Mouse (Mus musculus) stomach, embryonic 15.5 days (tissue): ENCODE measurements around the gene St6galnac3. TPM values are rescaled to one million over a fixed set of nuclear protein-coding genes. Genes with fewer than 3 reads are reported as not detected.
"Not testable (repeated sequence)": the region's sequence is repeated elsewhere in the genome, so short reads cannot be mapped to it uniquely, and the experiment has no call there.

Experiments
- ATAC-seq: fragments of 200-750 bp; cut with Nextera tagmentation; 2 replicates; pipeline ENCODE4 v1.8.0; 2017; ENCODE audit warnings: low read depth, moderate number of reproducible peaks, moderate TSS enrichment; ENCODE audit not compliant: insufficient read depth, low FRiP score
- H3K27ac ChIP-seq: fragments of 300-500 bp; sonication (generic); 2 replicates; pipeline ENCODE4 v1.5.1; 2015; ENCODE audit warnings: mild to moderate bottlenecking, inconsistent platforms
- H3K27me3 ChIP-seq: fragments of 300-500 bp; sonication (generic); replicated peaks from 2 replicates; pipeline ENCODE4 v1.6.1; 2015; ENCODE audit warnings: inconsistent platforms
- H3K36me3 ChIP-seq: fragments of 300-500 bp; sonication (generic); 2 replicates; pipeline ENCODE4 v1.6.1; 2015; ENCODE audit warnings: inconsistent platforms
- H3K4me1 ChIP-seq: fragments of 300-500 bp; sonication (generic); 2 replicates; pipeline ENCODE4 v1.6.1; 2015; ENCODE audit warnings: inconsistent platforms
- H3K4me2 ChIP-seq: fragments of 300-500 bp; sonication (generic); 2 replicates; pipeline ENCODE4 v1.6.1; 2015; ENCODE audit warnings: mild to moderate bottlenecking, inconsistent platforms
- H3K4me3 ChIP-seq: fragments of 300-500 bp; sonication (generic); replicated peaks from 2 replicates; pipeline ENCODE4 v1.5.1; 2015; ENCODE audit warnings: inconsistent platforms
- H3K9ac ChIP-seq: fragments of 300-500 bp; sonication (generic); 2 replicates; pipeline ENCODE4 v1.6.1; 2015; ENCODE audit warnings: inconsistent platforms
- H3K9me3 ChIP-seq: fragments of 300-500 bp; sonication (generic); 2 replicates; pipeline ENCODE4 v1.6.1; 2016; ENCODE audit warnings: inconsistent platforms
- WGBS: fragments of 180-500 bp; shearing (Covaris S2); methylation state at CpG from one replicate; pipeline ENCODE4 v1.1.7; 2015; 5-methylcytosine and 5-hydroxymethylcytosine counted together
- polyA plus RNA-seq: library from polyadenylated mRNA; unstranded; fragments of >200 nt; fragmentation: Nextera tagmentation; extraction: Ambion mirVana; gene quantifications from 2 replicates; pipeline ENCODE4 v1.2.1, GENCODE M21; 2015

Gene St6galnac3
- 36.6 and 39.8 TPM in 2 replicates for polyA plus RNA-seq

- peak within 1 kb of the TSS; percentile 77 for H3K27ac ChIP-seq
- 1% methylated on average over 54 of the region's 56 CpGs for WGBS
These were observed at the start of gene St6galnac3 for GRCm38 (mm10) chr3:153724701-153725668. TSS of gene St6galnac3 (minus strand) at chr3:153725174.

GRCm38 (mm10) chr3:153774568-153774967 lies 49.6 kb upstream of the St6galnac3 start:
- Histone ChIP-seq H3K4me2 (no peak overlapping the region), H3K27ac (no peak overlapping the region), H3K27me3 (no peaks in the 10 kb centered on the region), H3K4me3 (no peak overlapping the region), H3K36me3 (no peaks in the 10 kb centered on the region), H3K4me1 (no peaks in the 10 kb centered on the region), H3K9me3 (no peaks in the 10 kb centered on the region), H3K9ac (no peak overlapping the region)
- ATAC-seq: peak; percentile 65; the same call in 1 of the 2 replicates
- 71% methylated on average over 3 of the region's 3 CpGs for WGBS

More at GRCm38 (mm10) chr3:153724701-153725668, at the start of gene St6galnac3:
- peaks cover 13% of the 10 kb centered on the region for H3K4me1 ChIP-seq
- H3K9ac ChIP-seq: peak within 1 kb of the TSS; percentile 53; the same call in 1 of the 2 replicates
- no peaks in the 10 kb centered on the region for H3K36me3 ChIP-seq
- peak within 1 kb of the TSS; percentile 73 for H3K4me3 ChIP-seq
- no peaks in the 10 kb centered on the region for H3K27me3 ChIP-seq
- peak; percentile 94 for ATAC-seq
- H3K9me3 ChIP-seq: no peaks in the 10 kb centered on the region
- peak within 1 kb of the TSS; percentile 92 for H3K4me2 ChIP-seq

GRCm38 (mm10) chr3:153771479-153771878 lies 46.5 kb upstream of the St6galnac3 start:
- Histone ChIP-seq H3K9ac (no peak overlapping the region), H3K4me2 (no peak overlapping the region), H3K27ac (no peak overlapping the region), H3K4me3 (no peak overlapping the region), H3K36me3 (no peaks in the 10 kb centered on the region), H3K4me1 (no peaks in the 10 kb centered on the region), H3K27me3 (no peaks in the 10 kb centered on the region), H3K9me3 (no peaks in the 10 kb centered on the region)
- 29% methylated on average over 4 of the region's 4 CpGs for WGBS
- ATAC-seq: no peak

- no peaks in the 10 kb centered on the region for H3K27me3 ChIP-seq
- ATAC-seq: no peak
- no peaks in the 10 kb centered on the region for H3K9me3 ChIP-seq
- H3K4me1 ChIP-seq: no peaks in the 10 kb centered on the region
- 48% methylated on average over 7 of the region's 7 CpGs for WGBS
- no peaks in the 10 kb centered on the region for H3K36me3 ChIP-seq
- H3K27ac ChIP-seq: no peak overlapping the region
- no peak overlapping the region for H3K9ac ChIP-seq
- H3K4me2 ChIP-seq: no peak overlapping the region
- H3K4me3 ChIP-seq: no peak overlapping the region
These were observed 45.6 kb upstream of the St6galnac3 start for GRCm38 (mm10) chr3:153770573-153770972.

- Histone ChIP-seq H3K27ac (no peak overlapping the region), H3K4me1 (no peaks in the 10 kb centered on the region), H3K4me2 (no peak overlapping the region), H3K27me3 (no peaks in the 10 kb centered on the region), H3K9ac (no peak overlapping the region), H3K4me3 (no peak overlapping the region), H3K9me3 (no peaks in the 10 kb centered on the region), H3K36me3 (no peaks in the 10 kb centered on the region)
- no peak for ATAC-seq
- WGBS: 65% methylated on average over 5 of the region's 5 CpGs
These were observed 44.2 kb upstream of the St6galnac3 start for GRCm38 (mm10) chr3:153769220-153769619.

- H3K9ac ChIP-seq: no peak overlapping the region
- H3K4me3 ChIP-seq: no peak overlapping the region
- H3K36me3 ChIP-seq: no peaks in the 10 kb centered on the region
- H3K4me1 ChIP-seq: no peaks in the 10 kb centered on the region
- no peak overlapping the region for H3K4me2 ChIP-seq
- no peak overlapping the region for H3K27ac ChIP-seq
- no peaks in the 10 kb centered on the region for H3K9me3 ChIP-seq
- no peaks in the 10 kb centered on the region for H3K27me3 ChIP-seq
- no peak for ATAC-seq
These were observed 40.2 kb upstream of the St6galnac3 start for GRCm38 (mm10) chr3:153765171-153765570.

GRCm38 (mm10) chr3:153764760-153765159 lies 39.8 kb upstream of the St6galnac3 start:
- 49% methylated on average over 5 of the region's 5 CpGs for WGBS

GRCm38 (mm10) chr3:153761171-153761570 lies 36.2 kb upstream of the St6galnac3 start:
- no peak for ATAC-seq
- Histone ChIP-seq H3K4me3 (no peak overlapping the region), H3K9me3 (no peaks in the 10 kb centered on the region), H3K36me3 (no peaks in the 10 kb centered on the region), H3K27me3 (no peaks in the 10 kb centered on the region), H3K4me1 (no peaks in the 10 kb centered on the region), H3K9ac (no peak overlapping the region), H3K27ac (no peak overlapping the region), H3K4me2 (no peak overlapping the region)
- WGBS: 85% methylated on average over 17 of the region's 17 CpGs

More at GRCm38 (mm10) chr3:153764760-153765159, 39.8 kb upstream of the St6galnac3 start:
- no peaks in the 10 kb centered on the region for H3K36me3 ChIP-seq
- ATAC-seq: no peak
- no peak overlapping the region for H3K27ac ChIP-seq
- H3K27me3 ChIP-seq: no peaks in the 10 kb centered on the region
- H3K9me3 ChIP-seq: no peaks in the 10 kb centered on the region
- H3K4me2 ChIP-seq: no peak overlapping the region
- no peak overlapping the region for H3K4me3 ChIP-seq
- H3K9ac ChIP-seq: no peak overlapping the region
- H3K4me1 ChIP-seq: no peaks in the 10 kb centered on the region

- Histone ChIP-seq H3K4me2 (no peak overlapping the region), H3K27ac (no peak overlapping the region), H3K4me1 (no peaks in the 10 kb centered on the region), H3K27me3 (no peaks in the 10 kb centered on the region), H3K36me3 (no peaks in the 10 kb centered on the region), H3K9ac (no peak overlapping the region), H3K4me3 (no peak overlapping the region), H3K9me3 (no peaks in the 10 kb centered on the region)
- no peak for ATAC-seq
These were observed 34.3 kb upstream of the St6galnac3 start for GRCm38 (mm10) chr3:153759269-153759668.

GRCm38 (mm10) chr3:153756500-153756996 lies 31.6 kb upstream of the St6galnac3 start:
- H3K27me3 ChIP-seq: no peaks in the 10 kb centered on the region
- H3K27ac ChIP-seq: no peak overlapping the region
- H3K36me3 ChIP-seq: no peaks in the 10 kb centered on the region
- H3K4me2 ChIP-seq: no peak overlapping the region
- no peak overlapping the region for H3K9ac ChIP-seq
- 87% methylated on average over 2 of the region's 2 CpGs for WGBS
- no peaks in the 10 kb centered on the region for H3K4me1 ChIP-seq
- no peaks in the 10 kb centered on the region for H3K9me3 ChIP-seq
- no peak for ATAC-seq
- H3K4me3 ChIP-seq: no peak overlapping the region

GRCm38 (mm10) chr3:153755785-153756326 lies 30.9 kb upstream of the St6galnac3 start:
- not testable (repeated sequence) for H3K4me3 ChIP-seq, H3K9ac ChIP-seq, H3K4me2 ChIP-seq, H3K27ac ChIP-seq, H3K4me1 ChIP-seq, H3K9me3 ChIP-seq, H3K36me3 ChIP-seq, ATAC-seq, H3K27me3 ChIP-seq
- 69% methylated on average over 14 of the region's 14 CpGs for WGBS

GRCm38 (mm10) chr3:153751435-153751834 lies 26.5 kb upstream of the St6galnac3 start:
- no peaks in the 10 kb centered on the region for H3K4me1 ChIP-seq
- no peak overlapping the region for H3K27ac ChIP-seq
- no peaks in the 10 kb centered on the region for H3K9me3 ChIP-seq
- 47% methylated on average over 1 of the region's 1 CpGs for WGBS
- no peaks in the 10 kb centered on the region for H3K27me3 ChIP-seq
- H3K4me2 ChIP-seq: no peak overlapping the region
- no peaks in the 10 kb centered on the region for H3K36me3 ChIP-seq
- no peak overlapping the region for H3K9ac ChIP-seq
- H3K4me3 ChIP-seq: no peak overlapping the region
- no peak for ATAC-seq
